Mouse (Mus musculus): ENCODE measurements at regions not wholly inside any gene's neighbourhood (a gene's known extent, or its start where the extent isn't known, plus 50 kb on each side); places are given as distances from the start of the nearest gene placed in this dataset.
"Not testable (repeated sequence)": the region's sequence is repeated elsewhere in the genome, so short reads cannot be mapped to it uniquely, and the experiment has no call there.

DNA sequence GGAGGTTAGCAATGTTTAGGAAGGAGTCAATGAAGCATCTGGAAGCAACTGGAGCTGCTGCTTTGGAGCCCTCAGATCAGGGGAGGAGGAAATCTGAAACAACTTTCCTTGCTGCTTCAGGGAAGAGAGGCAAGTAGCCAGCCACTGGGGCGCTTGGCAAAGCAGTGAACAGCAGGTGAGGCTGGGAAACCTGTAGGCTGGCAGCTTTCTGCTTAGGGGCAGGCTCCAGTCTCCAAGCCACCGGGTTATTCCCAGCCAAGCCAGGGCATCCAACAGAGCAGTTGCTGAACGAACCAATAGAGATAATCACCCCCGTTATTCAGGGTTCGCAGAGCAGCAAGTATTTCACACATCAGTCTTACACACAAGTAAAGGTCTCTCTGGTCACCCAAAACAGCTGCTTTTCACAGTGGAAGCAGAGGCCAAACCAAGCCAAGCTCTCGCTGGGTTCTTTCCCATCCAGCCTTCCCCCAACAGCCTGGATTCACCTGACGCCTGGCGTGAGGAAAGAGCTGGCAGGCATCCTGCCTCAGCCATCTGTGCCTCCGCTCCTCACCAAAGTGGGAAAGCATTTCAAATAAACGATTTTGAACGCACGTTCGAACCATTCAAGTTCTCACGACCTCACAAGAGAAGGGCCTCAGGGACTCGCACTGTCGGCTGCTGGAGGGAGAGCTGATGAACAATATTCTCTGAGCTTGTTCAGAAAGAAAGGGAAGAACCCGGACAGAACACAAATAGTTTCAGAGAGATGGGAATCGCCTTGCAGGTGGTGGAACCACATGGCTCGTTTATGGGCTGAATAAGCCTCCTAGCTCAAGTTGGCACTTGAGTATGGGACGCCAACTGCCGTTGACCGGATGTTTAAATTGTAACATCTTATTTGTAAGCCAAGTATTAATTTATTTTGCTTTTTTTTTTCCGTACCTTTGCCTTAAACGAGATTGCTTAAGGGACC, 454.8 kb upstream of the Jmjd1c start:
- intact Hi-C loops (cut with DNase I) = no loop called here

DNA sequence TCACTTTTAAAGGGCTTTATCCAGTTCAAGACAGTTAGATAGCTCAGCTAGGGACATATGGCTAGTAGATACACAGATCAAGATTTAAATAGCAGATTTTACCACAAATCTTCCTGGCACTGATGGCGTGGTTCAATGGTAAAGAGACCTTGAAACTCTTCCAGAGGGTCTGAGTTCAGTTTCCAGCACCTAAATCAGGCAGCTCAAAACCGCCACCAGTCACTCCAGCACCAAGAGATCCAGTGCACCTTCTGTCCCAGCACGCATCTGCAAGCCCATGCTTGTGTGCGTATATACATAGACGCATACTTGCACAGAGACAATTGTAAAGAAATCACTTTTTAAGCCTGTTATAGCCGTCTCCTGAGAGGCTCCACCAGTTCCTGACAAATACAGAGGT, 454.0 kb upstream of the Jmjd1c start:
- intact Hi-C loops (cut with DNase I) = no loop called here

DNA sequence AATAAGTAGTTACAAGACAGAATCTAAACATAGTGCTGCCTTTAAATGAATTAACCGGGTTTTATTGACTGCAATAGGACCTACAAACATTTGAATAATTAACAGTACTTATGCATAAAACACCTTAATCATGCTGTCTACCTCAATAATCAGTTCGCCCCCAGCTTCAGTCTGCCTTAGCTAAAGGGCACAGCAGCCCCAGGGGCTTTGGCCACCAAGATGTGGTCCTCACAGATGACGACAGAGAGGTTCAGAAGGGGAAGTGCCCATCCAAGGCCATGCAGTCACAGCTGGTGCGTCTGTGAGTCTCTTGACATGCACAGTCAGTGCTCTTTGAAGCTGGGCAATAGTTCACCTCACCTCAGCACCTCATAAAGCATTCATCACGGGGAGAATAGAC, 452.8 kb upstream of the Jmjd1c start:
- intact Hi-C loops (cut with DNase I) = no loop called here

DNA sequence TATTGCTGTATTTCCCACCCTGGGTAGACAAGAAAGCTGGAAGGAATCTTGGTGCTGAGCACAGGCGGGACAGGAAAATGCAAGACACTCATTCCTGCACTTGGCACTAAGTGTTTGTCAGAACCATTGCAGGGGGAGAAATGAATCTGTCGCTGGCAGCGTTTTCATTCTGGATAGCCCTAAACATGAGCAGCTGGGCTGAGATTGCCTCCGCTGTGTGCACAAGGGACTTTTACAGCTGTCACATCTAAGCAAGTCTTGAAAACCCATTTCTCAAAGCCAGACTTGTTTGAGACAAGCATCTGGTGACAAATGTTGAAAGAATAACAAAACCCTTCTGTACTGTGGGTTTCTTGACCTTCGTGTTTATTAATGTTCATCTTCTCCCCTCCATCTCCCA, 438.4 kb upstream of the Jmjd1c start:
- intact Hi-C loops (cut with DNase I) = no loop called here

- intact Hi-C loops (cut with DNase I) = no loop called here
These were observed 412.8 kb upstream of the Jmjd1c start for GRCm38 (mm10) chr10:66683160-66683559.

- intact Hi-C loops (cut with DNase I) = not testable (repeated sequence)
These were observed 406.7 kb upstream of the Jmjd1c start for GRCm38 (mm10) chr10:66689196-66689595.

GRCm38 (mm10) chr10:66694549-66695285, 401.2 kb upstream of the Jmjd1c start:
- intact Hi-C loops (cut with DNase I) = no loop called here

- intact Hi-C loops (cut with DNase I) = not testable (repeated sequence)
These were observed 381.0 kb upstream of the Jmjd1c start for GRCm38 (mm10) chr10:66714926-66715325.

- intact Hi-C loops (cut with DNase I) = no loop called here
These were observed 378.0 kb upstream of the Jmjd1c start for GRCm38 (mm10) chr10:66717909-66718308.

DNA sequence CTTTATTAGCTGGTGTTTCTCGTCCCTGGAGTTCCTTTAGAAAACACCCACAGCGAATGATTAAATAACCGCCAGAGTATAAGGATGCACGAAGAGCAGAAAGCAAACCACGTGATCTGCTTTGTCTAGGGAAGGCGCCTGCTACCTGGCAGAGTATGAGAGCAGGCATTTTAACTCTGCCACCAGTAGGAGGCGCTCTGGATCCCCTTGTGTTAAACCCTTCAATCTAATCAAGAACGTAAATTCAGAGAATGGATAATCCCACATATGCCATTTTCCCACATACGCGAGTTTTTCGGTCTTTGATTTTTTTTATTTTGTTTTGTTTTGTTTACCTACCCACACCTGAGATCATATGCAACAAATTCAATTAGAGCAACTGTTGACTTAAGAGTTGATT, 376.1 kb upstream of the Jmjd1c start:
- intact Hi-C loops (cut with DNase I) = no loop called here

DNA sequence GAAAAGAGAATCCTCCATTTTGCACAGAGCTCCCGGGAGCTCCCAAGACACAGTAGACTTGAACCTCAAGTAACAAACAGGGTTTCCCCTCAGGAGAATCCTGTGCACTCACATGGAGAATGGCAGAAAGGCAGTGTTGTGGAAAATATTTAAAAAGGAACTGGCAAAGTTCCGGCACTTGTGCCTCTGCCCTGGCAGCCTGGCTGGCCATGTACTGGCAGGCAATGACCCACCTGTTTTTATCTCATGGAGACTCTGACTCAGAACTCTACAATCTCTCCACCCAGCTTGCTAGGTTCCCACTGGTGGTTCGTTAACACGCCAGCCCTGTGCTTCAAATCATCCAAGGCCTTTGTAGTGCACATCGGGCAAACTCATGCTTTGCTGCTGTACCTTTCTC, 362.3 kb upstream of the Jmjd1c start:
- intact Hi-C loops (cut with DNase I) = no loop called here

GRCm38 (mm10) chr10:66734853-66735252, 361.1 kb upstream of the Jmjd1c start:
- intact Hi-C loops (cut with DNase I) = no loop called here

DNA sequence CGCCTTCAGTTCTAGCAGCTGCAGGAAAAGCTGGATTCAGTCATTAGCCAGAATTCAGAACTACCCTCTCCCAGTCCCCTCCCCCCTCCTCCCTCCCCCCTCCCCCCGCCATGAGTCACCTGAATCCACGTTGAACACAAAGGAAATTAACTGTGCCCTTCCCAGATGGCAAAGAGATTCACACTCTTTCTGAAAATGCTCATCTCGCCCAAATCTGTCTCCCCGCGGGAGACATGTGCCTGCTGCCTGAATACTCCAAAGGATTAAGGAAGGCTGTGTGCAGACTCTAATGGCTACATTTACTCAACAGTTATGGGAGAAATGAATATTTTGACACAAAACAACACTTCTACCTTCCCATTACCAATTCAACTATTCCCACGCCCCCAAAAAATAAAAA, 356.9 kb upstream of the Jmjd1c start:
- intact Hi-C loops (cut with DNase I) = no loop called here

DNA sequence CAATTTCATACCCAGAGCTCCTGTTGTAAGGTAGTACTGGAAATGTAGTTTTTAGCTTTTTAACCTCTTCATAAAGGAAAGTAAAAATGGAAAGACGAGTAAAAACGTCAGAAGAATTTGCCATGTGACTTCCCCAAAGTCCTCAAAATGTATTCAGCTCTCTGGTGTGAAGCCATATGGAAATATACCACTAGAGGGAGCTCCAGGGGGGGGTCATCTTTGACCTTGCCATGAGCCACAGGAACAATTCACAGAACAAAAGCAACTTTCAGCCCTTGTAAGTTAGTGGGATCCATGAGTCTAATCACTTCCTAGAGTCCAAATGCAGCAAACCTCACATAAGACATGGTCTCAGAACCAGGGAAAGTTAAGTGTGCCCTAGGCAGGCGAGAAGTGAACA, 354.1 kb upstream of the Jmjd1c start:
- intact Hi-C loops (cut with DNase I) = loop anchor here (2.0 kb wide), 1 partner anchor 65 kb away; no protein-coding TSS in a partner anchor

DNA sequence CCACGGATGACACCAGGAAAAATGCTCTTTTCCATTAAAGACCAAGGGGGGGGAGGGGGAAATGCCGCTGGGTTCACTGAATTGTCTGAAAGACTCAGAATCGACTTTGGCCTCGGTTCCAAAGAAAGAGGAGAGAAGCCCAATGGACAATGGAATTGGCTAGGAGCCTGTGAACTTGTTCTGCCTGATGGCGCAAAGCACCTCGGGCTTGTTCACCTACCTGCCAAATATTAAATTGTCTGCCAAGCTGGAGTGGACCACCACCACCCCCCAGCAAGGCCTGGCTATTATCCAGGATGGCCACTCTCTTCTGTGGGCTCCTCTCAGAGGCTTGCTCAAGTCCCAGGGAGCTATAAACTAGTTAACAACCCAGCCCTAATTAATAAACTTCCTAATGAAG, 352.7 kb upstream of the Jmjd1c start:
- intact Hi-C loops (cut with DNase I) = no loop called here

DNA sequence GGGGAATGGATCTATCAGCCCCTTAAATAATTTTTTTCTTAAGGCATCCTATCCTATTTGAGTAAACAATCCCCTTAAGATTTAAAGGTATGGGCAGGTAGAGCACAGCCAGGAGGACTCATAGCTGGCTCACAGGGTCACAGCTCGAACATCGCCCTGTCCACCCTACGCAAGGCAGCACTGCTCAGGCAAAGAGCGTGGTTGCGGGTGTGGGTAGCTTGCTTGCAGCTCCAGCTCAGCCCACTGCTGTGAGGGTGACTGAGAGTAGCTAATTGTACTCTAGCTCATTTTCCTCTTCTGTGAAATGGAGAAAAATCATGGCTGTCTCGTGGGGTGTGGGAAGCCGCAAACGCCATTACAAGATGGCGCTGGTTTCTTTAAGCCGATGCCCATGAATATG, 350.1 kb upstream of the Jmjd1c start:
- intact Hi-C loops (cut with DNase I) = no loop called here

- intact Hi-C loops (cut with DNase I) = no loop called here
These were observed 343.6 kb upstream of the Jmjd1c start for GRCm38 (mm10) chr10:66752237-66752810.

- intact Hi-C loops (cut with DNase I) = no loop called here
These were observed 339.1 kb upstream of the Jmjd1c start for GRCm38 (mm10) chr10:66756866-66757265.

GRCm38 (mm10) chr10:66770161-66771030, 325.5 kb upstream of the Jmjd1c start:
- intact Hi-C loops (cut with DNase I) = no loop called here

- intact Hi-C loops (cut with DNase I) = no loop called here
These were observed 315.4 kb upstream of the Jmjd1c start for GRCm38 (mm10) chr10:66780335-66781170.

Data from adrenal gland (tissue).